Mouse (Mus musculus) thymus, postnatal 0 days (tissue): ENCODE data around the gene 9130230L23Rik. TPM values are rescaled to one million over a fixed set of nuclear protein-coding genes. Genes with fewer than 3 reads are reported as not detected.

Source experiments
- DNase-seq: peaks from one replicate; pipeline ENCODE4 v3.0.0-alpha.2; 2015; ENCODE audit warnings: low spot score
- polyA plus RNA-seq: library from polyadenylated mRNA; unstranded; fragments of >200 nt; fragmentation: Nextera tagmentation; extraction: Ambion mirVana; gene quantifications from 2 replicates; pipeline ENCODE4 v1.2.1, GENCODE M21; 2015

Gene 9130230L23Rik
- 0.82 and 1.0 TPM in 2 replicates for polyA plus RNA-seq

- DNase-seq = no peak
Measured at GRCm38 (mm10) chr5:66004134-66004925, at the start of gene 9130230L23Rik. TSS of gene 9130230L23Rik (minus strand) at chr5:66004285.

- no peak for DNase-seq
Measured at GRCm38 (mm10) chr5:66052777-66053548, 48.9 kb upstream of the 9130230L23Rik start.

GRCm38 (mm10) chr5:66050841-66051240, 46.8 kb upstream of the 9130230L23Rik start:
- DNase-seq = no peak

- no peak for DNase-seq
Measured at GRCm38 (mm10) chr5:66046356-66046755, 42.3 kb upstream of the 9130230L23Rik start.

- DNase-seq = no peak
Measured at GRCm38 (mm10) chr5:66043897-66044296, 39.8 kb upstream of the 9130230L23Rik start.

- DNase-seq = no peak
Measured at GRCm38 (mm10) chr5:66042651-66043340, 38.7 kb upstream of the 9130230L23Rik start.

GRCm38 (mm10) chr5:66040744-66041279, 36.7 kb upstream of the 9130230L23Rik start:
- no peak for DNase-seq

GRCm38 (mm10) chr5:66039813-66040212, 35.7 kb upstream of the 9130230L23Rik start:
- no peak for DNase-seq

GRCm38 (mm10) chr5:66037066-66037465, 33.0 kb upstream of the 9130230L23Rik start:
- DNase-seq = no peak

- DNase-seq = no peak
Measured at GRCm38 (mm10) chr5:66036440-66037054, 32.5 kb upstream of the 9130230L23Rik start.

GRCm38 (mm10) chr5:66034375-66035195, 30.5 kb upstream of the 9130230L23Rik start:
- no peak for DNase-seq

GRCm38 (mm10) chr5:66032826-66033225, 28.7 kb upstream of the 9130230L23Rik start:
- DNase-seq = no peak

- DNase-seq = no peak
Measured at GRCm38 (mm10) chr5:66031699-66032098, 27.6 kb upstream of the 9130230L23Rik start.

- DNase-seq = no peak
Measured at GRCm38 (mm10) chr5:66028232-66028631, 24.1 kb upstream of the 9130230L23Rik start.

- DNase-seq = no peak
Measured at GRCm38 (mm10) chr5:66027206-66027605, 23.1 kb upstream of the 9130230L23Rik start.

- no peak for DNase-seq
Measured at GRCm38 (mm10) chr5:66026796-66027195, 22.7 kb upstream of the 9130230L23Rik start.

- no peak for DNase-seq
Measured at GRCm38 (mm10) chr5:66015449-66015961, 11.4 kb upstream of the 9130230L23Rik start.

GRCm38 (mm10) chr5:66014437-66014836, 10.4 kb upstream of the 9130230L23Rik start:
- no peak for DNase-seq

- DNase-seq = no peak
Measured at GRCm38 (mm10) chr5:66013999-66014398, 9.9 kb upstream of the 9130230L23Rik start.
